Mouse (Mus musculus) right cerebral cortex, adult 2 months (tissue): ENCODE measurements around the gene Macf1.
A peak's percentile ranks its signal among the peaks of the same experiment; 100 is the strongest.
"Not testable (repeated sequence)": the region's sequence is repeated elsewhere in the genome, so short reads cannot be mapped to it uniquely, and the experiment has no call there.

Experiments used
- DNase-seq, 2 experiments: peaks; one replicate each; pipeline ENCODE4 v3.0.0; 2021 to 2022; ENCODE audit warnings: low spot score in 2 of 2

Macf1 gene

DNA sequence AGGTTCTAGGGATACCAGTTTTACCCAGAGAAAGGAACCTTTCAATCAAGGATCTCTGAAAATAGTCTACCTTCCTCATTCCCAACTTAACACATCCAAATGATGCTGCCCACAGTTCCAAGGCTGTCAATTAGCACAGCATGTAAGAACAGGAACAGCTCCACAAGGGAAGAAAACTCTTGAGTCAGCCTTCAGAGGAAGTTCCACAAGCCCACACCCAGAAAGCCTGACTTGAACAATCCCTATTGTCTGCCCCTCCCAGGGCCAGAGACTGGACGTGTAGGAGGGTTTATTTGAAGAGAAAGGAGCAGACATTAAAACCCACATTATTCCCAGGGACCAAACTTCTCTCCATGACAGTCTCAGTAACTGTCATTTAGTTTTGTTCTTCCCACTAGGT lies 48.7 kb downstream of the Macf1 start:
- peak in 1 of 2 experiments; percentile 20 for DNase-seq

DNA sequence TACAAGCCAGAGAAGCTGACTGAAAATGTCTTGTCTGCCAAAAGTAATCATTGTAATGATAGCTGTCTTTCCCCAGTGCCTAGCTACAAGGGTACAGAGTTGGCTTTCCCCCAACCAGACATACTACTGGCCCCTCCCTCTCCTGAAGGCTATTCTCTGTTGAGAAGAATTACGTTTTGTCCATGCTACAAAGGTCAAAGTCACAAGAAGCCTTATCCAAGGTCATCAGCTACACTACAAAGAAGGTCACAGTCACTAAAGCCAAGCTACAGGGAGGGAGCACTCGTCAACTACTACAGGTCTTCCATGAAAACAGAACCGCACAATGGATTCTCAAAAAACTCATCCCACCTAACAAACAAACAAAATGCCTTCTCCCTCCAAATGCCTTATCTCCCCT lies 49.7 kb downstream of the Macf1 start:
- no peak for DNase-seq

GRCm38 (mm10) chr4:123633874-123634273 lies 50.3 kb downstream of the Macf1 start:
- DNase-seq: no peak

- DNase-seq: no peak
These were observed 50.8 kb downstream of the Macf1 start for GRCm38 (mm10) chr4:123633370-123633769.

DNA sequence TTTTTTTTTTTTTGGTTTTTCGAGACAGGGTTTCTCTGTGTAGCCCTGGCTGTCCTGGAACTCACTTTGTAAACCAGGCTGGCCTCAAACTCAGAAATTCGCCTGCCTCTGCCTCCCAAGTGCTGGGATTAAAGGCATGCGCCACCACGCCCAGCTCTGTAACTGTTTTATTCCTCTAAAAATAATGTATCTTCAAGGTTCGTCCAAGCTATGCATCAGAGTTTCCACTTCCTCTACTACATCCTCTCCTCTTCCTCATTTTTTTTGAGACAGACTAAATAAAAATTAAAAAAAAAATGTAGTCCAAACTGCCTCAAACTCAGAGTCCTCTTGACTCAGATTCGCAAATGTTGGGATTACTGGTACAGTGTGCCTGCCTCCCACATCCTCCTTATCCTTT lies 52.0 kb downstream of the Macf1 start:
- DNase-seq: not testable (repeated sequence)

- DNase-seq: no peak
These were observed 52.5 kb downstream of the Macf1 start for GRCm38 (mm10) chr4:123631654-123632053.

DNA sequence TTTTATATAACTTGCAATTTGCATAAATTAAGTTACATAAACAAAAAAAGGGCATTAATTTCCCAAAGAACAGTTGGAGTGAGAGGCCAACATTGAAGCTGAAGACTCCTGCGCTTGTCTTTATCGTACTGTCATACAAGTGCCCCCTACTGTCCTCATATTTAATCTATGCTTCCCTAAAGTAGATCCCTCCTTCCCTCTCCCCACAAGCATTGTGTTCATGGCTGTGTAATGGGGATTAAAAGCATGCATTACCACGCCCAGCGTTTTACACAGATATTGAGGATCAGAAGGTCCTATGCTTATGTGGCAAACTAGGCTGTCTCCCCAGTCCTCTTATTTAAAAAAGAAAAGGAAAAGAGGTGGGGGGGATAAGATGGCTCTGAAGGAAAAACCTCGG lies 56.5 kb downstream of the Macf1 start:
- DNase-seq: no peak

GRCm38 (mm10) chr4:123625332-123626072 lies 58.7 kb downstream of the Macf1 start:
- no peak for DNase-seq

GRCm38 (mm10) chr4:123624438-123624837 lies 59.7 kb downstream of the Macf1 start:
- no peak for DNase-seq

DNA sequence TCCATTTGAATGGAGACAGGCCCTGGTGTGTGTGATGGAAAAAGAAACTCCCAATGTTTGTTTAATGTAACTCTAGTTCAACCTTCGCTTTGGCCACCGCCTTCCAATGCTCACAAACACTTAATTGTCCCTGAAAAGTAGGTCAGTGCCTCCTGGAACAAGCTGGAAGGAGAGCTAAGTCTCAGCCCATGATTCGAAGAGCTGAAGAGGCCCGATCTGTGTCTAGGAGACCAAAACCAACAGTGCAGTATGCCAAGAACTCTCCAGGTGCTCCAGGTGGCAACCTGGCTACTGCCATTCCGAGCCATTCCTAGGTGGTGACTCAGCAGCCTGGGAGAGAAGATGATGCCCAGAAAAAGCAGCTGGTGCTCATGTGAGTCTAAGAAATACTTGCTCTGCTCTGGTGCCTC lies 60.4 kb downstream of the Macf1 start:
- peak in 1 of 2 experiments; percentile 33 for DNase-seq

DNA sequence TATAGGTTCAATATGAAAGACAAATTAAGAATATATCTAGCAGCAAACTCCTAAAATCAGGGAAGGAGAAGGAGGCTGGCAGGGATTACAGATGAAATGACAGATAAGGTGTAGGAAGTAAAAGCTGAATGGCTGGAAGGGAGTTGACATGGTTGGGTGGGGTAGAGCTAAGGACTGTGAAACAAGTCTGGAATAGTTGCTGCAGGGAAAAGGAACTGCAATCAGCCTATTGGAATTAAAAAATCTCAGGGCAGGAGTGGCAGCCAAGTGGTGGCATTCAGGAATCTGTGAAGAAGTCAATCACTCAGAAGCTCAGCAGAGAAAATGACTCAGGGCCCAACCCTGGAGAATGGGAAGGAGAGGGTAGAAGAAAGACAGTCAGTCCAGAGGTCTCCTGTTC lies 62.4 kb downstream of the Macf1 start:
- no peak for DNase-seq

- no peak for DNase-seq
These were observed 66.3 kb downstream of the Macf1 start for GRCm38 (mm10) chr4:123617727-123618389.

- DNase-seq: peak in 1 of 2 experiments; percentile 20
These were observed 67.2 kb downstream of the Macf1 start for GRCm38 (mm10) chr4:123616971-123617370.

DNA sequence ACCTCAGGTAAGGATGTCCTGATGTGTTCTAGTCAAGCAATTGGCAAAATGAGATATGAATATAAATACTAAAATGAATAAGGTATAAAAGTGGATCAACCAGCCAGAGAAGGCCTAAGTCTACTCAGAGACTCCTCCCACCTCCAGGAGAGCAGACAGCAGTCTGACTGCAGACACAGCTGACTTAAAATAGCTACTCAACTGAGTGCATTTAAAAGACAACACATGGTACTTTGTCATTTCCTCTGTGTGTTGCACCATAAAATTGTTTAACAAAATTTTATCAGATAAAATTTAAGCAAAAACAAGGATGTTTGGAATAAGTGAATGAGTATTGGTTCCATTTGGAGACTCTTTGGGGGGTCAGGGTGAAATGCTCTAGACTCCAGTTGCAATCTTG lies 67.7 kb downstream of the Macf1 start:
- no peak for DNase-seq

DNA sequence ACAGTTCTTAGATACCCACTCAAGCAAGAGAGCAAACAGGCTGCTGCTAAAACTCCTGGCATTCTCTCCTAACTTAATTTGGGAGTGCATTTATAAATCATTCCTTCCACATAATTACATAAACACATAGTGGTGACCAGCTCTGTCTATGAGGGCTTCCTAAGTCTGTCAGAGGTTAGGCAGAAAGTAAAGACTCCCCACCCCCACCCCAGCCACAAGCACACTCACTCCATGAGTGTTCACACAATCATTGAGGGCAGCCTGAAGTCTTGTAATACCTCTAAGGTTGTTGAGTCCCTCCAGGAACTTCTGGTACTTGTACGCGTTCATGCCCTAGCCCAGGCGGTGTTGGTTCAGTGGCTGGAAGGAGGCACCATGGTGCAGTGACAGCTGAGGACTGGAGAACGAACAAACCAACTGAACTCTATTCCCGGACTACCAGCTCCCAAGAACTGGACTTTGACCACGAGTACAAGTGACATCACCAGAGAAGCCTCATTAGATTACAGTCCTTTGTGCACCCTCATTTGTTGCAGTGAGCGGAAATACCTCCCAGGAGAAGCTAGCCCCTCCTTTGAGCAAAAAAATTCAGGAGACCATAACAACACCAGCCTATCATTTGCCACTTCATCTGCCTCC lies 70.7 kb downstream of the Macf1 start:
- no peak for DNase-seq

GRCm38 (mm10) chr4:123611940-123612339 lies 72.2 kb downstream of the Macf1 start:
- DNase-seq: no peak

- no peak for DNase-seq
These were observed 72.9 kb downstream of the Macf1 start for GRCm38 (mm10) chr4:123611241-123611640.

- DNase-seq: no peak
These were observed 77.0 kb downstream of the Macf1 start for GRCm38 (mm10) chr4:123607174-123607573.

GRCm38 (mm10) chr4:123605948-123606347 lies 78.2 kb downstream of the Macf1 start:
- DNase-seq: no peak

- no peak for DNase-seq
These were observed 78.9 kb downstream of the Macf1 start for GRCm38 (mm10) chr4:123605309-123605708.

- no peak for DNase-seq
These were observed 81.4 kb downstream of the Macf1 start for GRCm38 (mm10) chr4:123602700-123603261.

DNA sequence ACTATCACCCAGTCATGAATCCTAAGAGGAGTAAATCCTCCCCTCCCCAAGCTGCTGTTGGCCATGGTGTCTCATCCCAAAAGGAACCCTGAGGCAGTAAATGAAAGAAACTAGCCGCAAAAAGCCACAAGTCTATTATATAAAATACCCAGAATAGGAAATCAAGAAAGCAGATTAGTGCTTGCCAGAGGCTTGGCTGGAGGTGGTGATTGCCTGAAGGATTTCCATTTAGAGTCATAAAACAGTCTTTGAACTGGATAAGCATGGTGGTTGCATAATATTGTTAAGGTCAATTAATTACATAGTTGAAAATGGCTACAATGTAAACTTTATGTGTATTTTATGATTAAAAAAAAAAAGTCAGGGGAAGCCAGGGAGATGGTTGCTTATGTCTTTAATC lies 83.1 kb downstream of the Macf1 start:
- DNase-seq: no peak
